Mouse (Mus musculus): Measurements from ENCODE around the gene Jak2. TPM values are rescaled to one million over a fixed set of nuclear protein-coding genes. Genes with fewer than 3 reads are reported as not detected.

Jak2 gene
- total and polyA plus RNA-seq, 3 experiments, result 4.3 to 19.5 (median 17.8) TPM

GRCm38 (mm10) chr19:29255327-29256027, 3.8 kb downstream of the Jak2 start:
- H3K79me2 ChIP-seq (replicated peaks; ENCODE audit: control insufficient read depth, insufficient read depth, low read length), result peaks cover 8% of the 10 kb centered on the region
- no peak for TF ChIP-seq POLR2A (IDR thresholded peaks at IDR 0.05; ENCODE audit: insufficient read depth, low read depth, low read length)
- no peak for TF ChIP-seq EP300 (IDR thresholded peaks at IDR 0.05; ENCODE audit: insufficient read depth, low read depth, low read length)
- TF ChIP-seq CTCF (IDR thresholded peaks at IDR 0.05), result no peak
- H3K36me3 ChIP-seq (ENCODE audit: control insufficient read depth, insufficient read depth, low read length), result peaks cover 18% of the 10 kb centered on the region
- no peak for DNase-seq
- H3K4me1 ChIP-seq (ENCODE audit: control insufficient read depth, insufficient read depth, low read length), result peaks cover 11% of the 10 kb centered on the region
- no peak overlapping the region for H3K9ac ChIP-seq (ENCODE audit: low read depth, low read length)
- no peaks in the 10 kb centered on the region for H3K27me3 ChIP-seq (ENCODE audit: control insufficient read depth, insufficient read depth, low read length)
- no peak overlapping the region for H3K4me3 ChIP-seq
- WGBS, result 64% methylated on average over 7 of the region's 7 CpGs
- peak overlapping the region; percentile 24 for H3K27ac ChIP-seq
- intact Hi-C loops (cut with DNase I), result loop anchor here (10.0 kb wide), 1 partner anchor 779 kb away; the partner anchor contains the start of gene Uhrf2

GRCm38 (mm10) chr19:29261638-29262037, 10.0 kb downstream of the Jak2 start:
- H3K36me3 ChIP-seq (ENCODE audit: control insufficient read depth, insufficient read depth, low read length), result peaks cover 2% of the 10 kb centered on the region
- no peak overlapping the region for H3K4me3 ChIP-seq
- no peak for DNase-seq
- peaks cover 7% of the 10 kb centered on the region for H3K4me1 ChIP-seq (ENCODE audit: control insufficient read depth, insufficient read depth, low read length)
- H3K27ac ChIP-seq, result no peak overlapping the region
- 86% methylated on average over 9 of the region's 9 CpGs for WGBS
- no peaks in the 10 kb centered on the region for H3K27me3 ChIP-seq (ENCODE audit: control insufficient read depth, insufficient read depth, low read length)
- peaks cover 5% of the 10 kb centered on the region for H3K79me2 ChIP-seq (replicated peaks; ENCODE audit: control insufficient read depth, insufficient read depth, low read length)
- no peak overlapping the region for H3K9ac ChIP-seq (ENCODE audit: low read depth, low read length)
- no peak for TF ChIP-seq POLR2A (IDR thresholded peaks at IDR 0.05; ENCODE audit: insufficient read depth, low read depth, low read length)
- TF ChIP-seq EP300 (IDR thresholded peaks at IDR 0.05; ENCODE audit: insufficient read depth, low read depth, low read length), result no peak
- intact Hi-C loops (cut with DNase I), result no loop called here

- H3K9ac ChIP-seq (ENCODE audit: low read depth, low read length), result no peak overlapping the region
- H3K27me3 ChIP-seq (ENCODE audit: control insufficient read depth, insufficient read depth, low read length), result no peaks in the 10 kb centered on the region
- WGBS, result 83% methylated on average over 1 of the region's 1 CpGs
- 0 out of 2 replicates have a peak, but pooled peaks cover 1% of the 10 kb centered on the region for H3K79me2 ChIP-seq (replicated peaks; ENCODE audit: control insufficient read depth, insufficient read depth, low read length)
- H3K36me3 ChIP-seq (ENCODE audit: control insufficient read depth, insufficient read depth, low read length), result peaks cover 2% of the 10 kb centered on the region
- TF ChIP-seq EP300 (IDR thresholded peaks at IDR 0.05; ENCODE audit: insufficient read depth, low read depth, low read length) (no peak), CTCF (IDR thresholded peaks at IDR 0.05) (no peak), POLR2A (IDR thresholded peaks at IDR 0.05; ENCODE audit: insufficient read depth, low read depth, low read length) (no peak)
- no peak overlapping the region for H3K27ac ChIP-seq
- H3K4me3 ChIP-seq, result no peak overlapping the region
- intact Hi-C loops (cut with DNase I), result no loop called here
- DNase-seq, result no peak
- H3K4me1 ChIP-seq (ENCODE audit: control insufficient read depth, insufficient read depth, low read length), result peaks cover 9% of the 10 kb centered on the region
Observed at GRCm38 (mm10) chr19:29263492-29263891, 11.9 kb downstream of the Jak2 start.

DNA sequence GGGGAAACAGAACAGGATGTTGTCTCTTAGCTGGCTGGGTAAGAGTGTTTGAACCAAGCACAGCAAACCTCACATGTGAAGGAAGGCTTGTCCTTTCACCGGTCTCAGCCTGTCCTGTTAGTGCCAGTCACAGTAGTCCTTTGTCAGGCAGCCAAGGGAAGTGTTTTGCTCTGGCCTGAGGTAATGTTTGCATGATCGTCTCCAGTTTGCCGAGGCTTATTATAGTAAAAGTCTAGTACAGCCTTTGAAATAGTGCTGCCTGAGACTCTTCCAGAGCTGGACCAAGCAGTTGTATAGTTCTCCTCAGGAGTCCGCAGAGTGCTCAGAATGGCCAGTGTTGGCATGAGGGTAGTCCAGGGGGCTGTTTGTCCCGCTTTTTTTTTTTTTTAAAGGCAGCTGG, 13.9 kb downstream of the Jak2 start:
- H3K4me3 ChIP-seq, result peak overlapping the region; percentile 1; the same call in 1 of the 2 replicates
- H3K27me3 ChIP-seq (ENCODE audit: control insufficient read depth, insufficient read depth, low read length), result no peaks in the 10 kb centered on the region
- peak overlapping the region; percentile 83 for H3K27ac ChIP-seq
- 11% methylated on average over 5 of the region's 5 CpGs for WGBS
- intact Hi-C loops (cut with DNase I), result loop anchor here (5.0 kb wide), 1 partner anchor 198 kb away; no protein-coding TSS in a partner anchor
- H3K36me3 ChIP-seq (ENCODE audit: control insufficient read depth, insufficient read depth, low read length), result peaks cover 2% of the 10 kb centered on the region
- peak overlapping the region; percentile 38; the same call in 1 of the 2 replicates for H3K9ac ChIP-seq (ENCODE audit: low read depth, low read length)
- H3K79me2 ChIP-seq (replicated peaks; ENCODE audit: control insufficient read depth, insufficient read depth, low read length), result peaks cover 1% of the 10 kb centered on the region; the same call in 1 of the 2 replicates
- TF ChIP-seq CTCF (IDR thresholded peaks at IDR 0.05) (no peak), EP300 (IDR thresholded peaks at IDR 0.05; ENCODE audit: insufficient read depth, low read depth, low read length) (peak; percentile 63; the same call in 1 of the 2 replicates)
- DNase-seq, result peak; percentile 55 to 76
- H3K4me1 ChIP-seq (ENCODE audit: control insufficient read depth, insufficient read depth, low read length), result peaks cover 13% of the 10 kb centered on the region

DNA sequence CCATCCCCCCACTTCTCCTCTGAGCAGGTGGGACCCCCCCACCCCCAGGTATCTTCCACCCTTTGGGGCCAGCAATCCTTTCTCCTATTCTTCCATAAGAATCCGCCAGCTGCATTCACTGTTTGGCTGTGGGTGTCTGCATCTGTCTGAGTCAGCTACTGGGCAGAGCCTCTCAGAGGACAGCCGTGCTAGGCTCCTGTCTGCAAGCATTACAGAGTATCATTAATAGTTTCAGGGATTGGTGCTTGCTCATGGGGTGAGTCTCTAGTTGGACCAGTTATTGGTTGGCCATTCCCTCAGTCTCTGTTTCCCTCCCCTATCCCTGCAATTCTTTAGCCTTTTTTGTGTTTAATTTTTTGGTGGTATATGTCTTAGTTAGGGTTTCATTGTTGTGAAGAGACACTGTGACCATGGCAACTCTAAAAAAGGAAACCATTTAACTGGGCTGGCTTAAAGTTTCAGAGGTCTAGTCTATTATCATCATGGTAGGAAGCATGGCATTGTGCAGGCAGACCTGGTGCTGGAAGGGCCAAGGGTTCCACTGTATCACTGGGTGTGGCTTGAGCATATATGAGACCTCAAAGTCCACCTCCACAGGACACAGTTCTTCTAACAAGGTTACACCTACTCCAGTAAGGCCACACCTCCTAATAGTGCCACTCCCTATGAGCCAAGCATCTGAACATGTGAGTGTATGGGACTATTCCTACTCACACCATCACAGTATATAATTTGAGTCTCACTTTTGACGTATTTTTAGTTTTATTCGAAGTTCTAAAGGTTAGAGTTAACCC, 15.6 kb downstream of the Jak2 start:
- H3K36me3 ChIP-seq (ENCODE audit: control insufficient read depth, insufficient read depth, low read length), result peaks cover 5% of the 10 kb centered on the region
- no peaks in the 10 kb centered on the region for H3K27me3 ChIP-seq (ENCODE audit: control insufficient read depth, insufficient read depth, low read length)
- no peak overlapping the region for H3K27ac ChIP-seq
- intact Hi-C loops (cut with DNase I), result loop anchor here (5.0 kb wide), 1 partner anchor 200 kb away; no protein-coding TSS in a partner anchor
- H3K79me2 ChIP-seq (replicated peaks; ENCODE audit: control insufficient read depth, insufficient read depth, low read length), result peaks cover 1% of the 10 kb centered on the region; the same call in 1 of the 2 replicates
- TF ChIP-seq POLR2A (IDR thresholded peaks at IDR 0.05; ENCODE audit: insufficient read depth, low read depth, low read length) (no peak), EP300 (IDR thresholded peaks at IDR 0.05; ENCODE audit: insufficient read depth, low read depth, low read length) (no peak), CTCF (IDR thresholded peaks at IDR 0.05) (no peak)
- no peak overlapping the region for H3K9ac ChIP-seq (ENCODE audit: low read depth, low read length)
- 82% methylated on average over 4 of the region's 4 CpGs for WGBS
- peaks cover 15% of the 10 kb centered on the region for H3K4me1 ChIP-seq (ENCODE audit: control insufficient read depth, insufficient read depth, low read length)
- DNase-seq, result no peak
- no peak overlapping the region for H3K4me3 ChIP-seq
